Comparison of ENCODE assay signal across 8 mouse cellular contexts in genomic region chr3:84259281-84260023, GRCm38 (mm10). TPM values are rescaled to one million over a fixed set of nuclear protein-coding genes. Genes with fewer than 3 reads are reported as not detected.
DNase-seq lines count a peak whose midpoint lies in the region; ATAC-seq lines count a peak whose summit lies in the region.

No protein-coding gene starts in this region.

- under 1% methylated on average over 74 of the region's 74 CpGs for WGBS in hindbrain, embryonic 13.5 days

- H3K27ac ChIP-seq in hindbrain, embryonic 13.5 days: peak overlapping the region; percentile 94

- H3K9me3 ChIP-seq in hindbrain, embryonic 13.5 days: no peaks in the 10 kb centered on the region

- H3K36me3 ChIP-seq in hindbrain, embryonic 13.5 days: no peaks in the 10 kb centered on the region

- DNase-seq in NIH3T3 (ENCODE audit: low read depth): peak; percentile 83
- peak; percentile 72 to 78 for DNase-seq in cerebellum, postnatal 14 days
- peak; percentile 54 to 71 for DNase-seq in frontal cortex, postnatal 25 days (ENCODE audit: low spot score in 2 of 2)
- DNase-seq in layer of hippocampus, postnatal 36 days: peak; percentile 81 to 83
- peak; percentile 66 for DNase-seq in lung, postnatal 14 days
- peak; percentile 70 for DNase-seq in retina, embryonic 14.5 days (ENCODE audit: low spot score)
- peak; percentile 49 to 52 for DNase-seq in urinary bladder, adult 18-20 months (ENCODE audit: low spot score in 2 of 2)

- H3K4me3 ChIP-seq in hindbrain, embryonic 13.5 days: peak overlapping the region; percentile 83

- peak overlapping the region; percentile 82 for H3K4me2 ChIP-seq in hindbrain, embryonic 13.5 days

- H3K27me3 ChIP-seq in hindbrain, embryonic 13.5 days: no peaks in the 10 kb centered on the region

- ATAC-seq in hindbrain, embryonic 13.5 days (ENCODE audit: low FRiP score): peak; percentile 83

- H3K9ac ChIP-seq in hindbrain, embryonic 13.5 days: peak overlapping the region; percentile 96

- peaks cover 61% of the 10 kb centered on the region for H3K4me1 ChIP-seq in hindbrain, embryonic 13.5 days (replicated peaks)

RNA-seq across cellular contexts. Expression of gene Trim2, which starts 47.2 kb away (rescaled TPM):
- 131 and 137 TPM in 2 replicates for polyA plus RNA-seq in hindbrain, embryonic 13.5 days (2015; fragmentation: Nextera tagmentation; extraction: Ambion mirVana)
- 100 to 1,000 TPM; 410 to 433 TPM for total RNA-seq in layer of hippocampus, postnatal 36 days (2021)

Comparison
In these comparisons a context has a peak if more than half of its experiments do, and no peak if none do; other contexts are left out.
1. Peak in every context shown above with its lines: DNase-seq, ATAC-seq, H3K4me3 ChIP-seq and H3K27ac ChIP-seq.